Mouse (Mus musculus): ENCODE data around the gene Cyp24a1. TPM values are rescaled to one million over a fixed set of nuclear protein-coding genes. Genes with fewer than 3 reads are reported as not detected.
"Not testable (repeated sequence)": the region's sequence is repeated elsewhere in the genome, so short reads cannot be mapped to it uniquely, and the experiment has no call there.

The Cyp24a1 gene
- total RNA-seq, 2 experiments from 2014 or later, result not detected

DNA sequence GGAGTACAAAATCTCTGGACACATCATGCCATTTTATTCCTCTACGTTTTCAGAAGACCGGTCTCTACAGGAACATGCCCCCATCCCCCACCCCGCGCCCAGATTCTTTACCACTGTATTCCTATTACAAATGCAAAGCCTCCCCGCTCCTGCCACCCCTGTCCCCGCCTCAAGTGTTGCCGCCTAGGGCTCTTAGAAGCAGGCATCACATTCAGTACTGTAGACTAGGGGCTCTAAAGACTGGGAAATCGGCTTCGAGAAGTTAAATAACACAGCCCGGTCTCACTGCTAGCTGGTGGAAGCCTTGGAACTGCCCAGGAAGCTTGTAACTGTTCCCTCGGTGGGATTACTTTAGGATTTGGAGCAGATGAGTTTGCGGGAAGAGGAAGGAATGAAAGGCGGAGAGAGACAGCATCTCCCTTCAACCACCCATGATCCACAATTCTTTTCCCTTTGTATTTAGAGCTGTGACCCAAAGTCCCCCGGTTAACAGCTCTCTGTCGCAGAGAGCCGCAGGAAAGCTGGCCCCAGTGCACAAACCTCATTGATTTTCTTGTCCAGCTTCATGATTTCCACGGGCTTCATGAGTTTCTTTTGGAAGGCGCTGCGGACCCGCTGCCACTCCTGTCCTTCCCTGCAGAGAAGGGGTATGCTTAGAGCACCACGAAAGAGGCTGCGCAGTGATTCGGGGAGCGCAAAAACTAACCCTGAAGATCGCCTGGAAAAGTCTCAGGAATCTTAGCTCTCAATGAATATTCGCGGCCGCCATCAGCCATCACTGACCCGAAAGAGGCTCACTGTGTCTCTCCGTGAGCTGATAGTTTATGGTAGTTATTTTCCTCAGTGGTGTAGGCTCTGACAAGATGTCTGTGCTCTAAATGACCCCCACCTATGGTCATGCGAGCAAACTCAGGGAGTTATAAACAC lies 1.9 kb downstream of the Cyp24a1 start:
- no peak for DNase-seq

DNA sequence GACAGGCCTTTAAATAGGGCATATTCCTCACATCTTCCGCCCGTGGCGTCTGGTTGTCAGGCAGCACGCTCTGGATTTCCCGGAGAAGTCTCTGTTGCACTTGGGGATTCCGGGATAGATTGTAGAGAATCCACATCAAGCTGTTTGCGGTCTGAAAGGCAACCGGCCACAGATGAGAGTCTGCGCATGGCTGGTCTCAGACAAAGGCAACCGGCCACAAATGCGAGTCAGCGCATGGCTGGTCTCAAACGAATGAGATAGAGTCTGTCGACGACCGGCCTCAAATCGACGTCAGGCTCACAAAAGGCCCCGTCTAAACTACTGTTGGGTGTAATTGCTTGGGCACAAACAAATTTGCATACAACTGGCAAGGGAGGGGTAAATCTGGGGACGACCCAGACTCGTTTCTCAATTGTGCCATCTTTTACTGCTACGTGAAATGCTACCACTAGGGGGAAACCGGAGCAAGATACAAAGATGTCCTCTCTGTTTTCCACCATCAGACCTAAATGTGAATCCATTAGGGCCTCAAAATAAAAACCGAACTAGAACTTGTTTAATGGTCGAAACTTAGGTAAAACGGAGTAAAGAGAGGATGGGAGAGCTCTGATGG lies 8.9 kb downstream of the Cyp24a1 start:
- no peak for DNase-seq

DNA sequence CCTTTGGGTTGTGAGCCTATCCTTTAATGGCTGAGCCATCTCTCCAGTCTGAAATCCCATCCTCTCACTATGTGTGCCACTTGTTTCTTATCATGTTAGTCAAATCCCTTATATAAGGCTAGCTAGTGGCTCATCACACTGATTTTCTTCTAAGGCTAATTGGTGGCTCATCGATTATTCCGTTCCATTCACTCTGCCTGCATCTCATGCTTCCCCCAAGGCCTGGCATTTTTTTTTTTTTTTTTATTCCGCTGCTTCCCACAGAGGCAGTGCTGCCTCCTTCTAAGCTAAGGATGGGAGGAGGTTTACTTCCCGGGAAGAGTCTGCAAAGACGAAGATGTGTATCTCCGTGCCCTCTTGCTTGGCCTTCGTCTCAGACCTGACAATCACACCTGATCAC lies 9.7 kb downstream of the Cyp24a1 start:
- no peak for DNase-seq

DNA sequence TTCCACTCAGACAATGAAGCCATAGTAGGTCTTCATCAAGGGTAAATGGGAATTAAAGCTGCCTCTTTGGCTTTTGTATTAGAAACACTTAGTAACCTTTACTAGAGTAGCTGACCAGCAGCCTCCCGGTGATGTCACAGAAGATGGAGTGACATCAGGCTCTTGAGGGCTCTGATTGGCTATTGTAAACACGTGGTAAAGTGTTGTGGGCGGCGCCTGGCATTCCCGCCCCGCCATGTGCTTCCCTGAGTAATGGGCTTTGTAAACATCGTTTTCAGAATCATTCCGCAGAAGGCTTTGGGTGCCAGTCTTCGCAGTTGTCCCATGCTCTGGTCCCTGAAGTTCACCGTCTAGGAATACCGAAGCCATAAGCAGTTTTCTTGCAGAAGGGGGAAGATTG lies 13.0 kb downstream of the Cyp24a1 start:
- no peak for DNase-seq

DNA sequence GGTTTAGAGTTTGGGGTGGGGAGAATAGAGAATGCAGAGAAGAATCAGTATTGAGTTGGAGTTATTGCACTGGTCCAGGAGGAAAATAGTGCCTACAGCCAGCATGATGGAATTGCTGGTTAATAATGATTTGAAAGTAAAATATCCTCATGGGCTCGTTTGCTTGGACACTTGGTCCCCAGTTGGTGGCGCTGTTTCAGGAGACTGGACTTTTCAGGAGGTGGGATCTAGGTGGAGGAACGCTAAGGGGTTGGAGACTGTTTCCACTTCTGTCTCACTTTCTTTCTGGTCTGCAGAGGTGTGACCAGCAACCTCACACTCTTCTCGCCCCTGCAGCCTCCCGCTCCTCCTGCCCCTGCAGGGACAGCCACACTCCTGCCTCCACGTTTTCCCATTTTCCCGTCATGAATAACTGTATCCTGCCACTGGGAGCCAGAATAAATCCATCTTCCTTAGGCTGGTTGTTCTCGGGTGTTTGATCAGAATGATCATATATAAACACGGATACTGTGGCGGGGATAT lies 14.9 kb downstream of the Cyp24a1 start:
- no peak for DNase-seq

DNA sequence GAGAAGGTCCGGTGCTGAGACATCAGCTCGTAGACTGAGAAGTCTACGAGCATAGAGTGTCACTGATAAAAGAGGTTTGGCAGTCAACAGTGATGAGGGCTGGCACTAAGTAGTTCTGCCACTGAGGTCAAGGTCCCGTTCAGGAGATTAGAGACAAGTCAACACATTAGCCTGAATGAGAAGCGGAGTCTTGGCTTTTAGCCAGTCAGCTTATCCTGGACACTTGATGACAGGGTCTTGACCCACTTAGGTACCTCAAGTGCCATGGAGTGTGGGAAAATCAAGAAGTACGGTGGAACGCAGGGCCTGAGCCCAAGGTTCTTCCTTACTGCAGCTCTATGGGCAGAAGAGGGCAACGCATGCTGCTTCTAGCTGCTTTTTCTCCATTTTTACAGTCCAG lies 20.3 kb downstream of the Cyp24a1 start:
- DNase-seq, result no peak

DNA sequence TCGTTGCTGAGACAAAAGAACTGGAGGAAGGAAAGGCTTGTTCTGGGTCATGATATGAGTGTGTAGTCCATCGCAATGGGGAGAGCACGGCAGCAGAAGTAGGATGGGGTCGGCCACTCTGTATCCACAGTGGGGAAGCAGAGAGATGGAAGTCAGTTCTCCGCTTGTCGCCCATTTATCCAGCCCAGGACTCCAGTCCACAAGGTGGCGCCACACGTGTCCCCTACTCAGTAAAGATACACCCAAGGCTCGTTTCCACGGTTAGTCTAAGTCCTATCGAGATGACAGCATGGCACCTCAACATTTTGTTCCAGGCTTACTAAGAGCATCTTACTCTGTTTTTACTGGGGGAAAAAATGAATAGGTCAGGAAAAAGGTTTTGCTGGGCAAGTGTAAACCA lies 20.7 kb downstream of the Cyp24a1 start:
- no peak for DNase-seq

DNA sequence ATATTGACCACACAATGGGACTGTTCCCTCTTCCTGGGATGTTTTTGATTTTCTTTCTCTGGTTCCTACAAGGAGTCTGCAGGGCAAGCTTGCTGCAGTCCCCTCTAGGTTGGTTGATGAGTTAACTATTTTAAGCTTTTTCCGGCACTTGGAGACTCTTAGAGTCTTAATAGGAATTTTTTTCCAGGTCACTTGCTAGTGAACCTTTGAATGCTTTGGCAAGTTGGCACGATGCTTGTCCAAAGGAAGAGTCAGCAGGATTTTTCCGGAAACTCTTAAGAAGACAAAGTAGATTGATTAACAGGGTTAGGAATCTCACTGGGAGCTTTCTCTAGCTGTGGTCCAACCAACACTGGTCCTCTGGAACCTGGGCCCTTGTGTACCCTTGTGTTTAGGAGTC lies 21.8 kb downstream of the Cyp24a1 start:
- no peak for DNase-seq

DNA sequence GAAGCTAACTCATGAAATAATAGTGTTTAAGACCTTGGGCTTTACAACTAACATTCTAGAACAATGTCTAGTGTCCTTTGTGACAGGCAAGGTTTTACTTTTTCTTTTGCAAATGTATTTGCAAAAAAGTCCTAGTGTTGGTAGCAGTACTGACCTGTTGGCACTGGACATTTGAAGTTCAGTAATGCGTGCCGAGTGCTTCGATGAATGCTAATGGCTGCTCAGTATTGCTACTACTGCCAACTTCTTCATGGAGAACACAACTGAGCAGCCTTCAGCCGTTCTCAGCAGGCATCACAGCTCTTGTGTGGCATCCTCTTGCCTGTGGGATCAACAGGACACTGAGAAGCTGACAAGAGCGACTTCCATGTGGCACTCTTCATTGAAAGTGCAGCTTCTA lies 22.8 kb downstream of the Cyp24a1 start:
- no peak for DNase-seq

DNA sequence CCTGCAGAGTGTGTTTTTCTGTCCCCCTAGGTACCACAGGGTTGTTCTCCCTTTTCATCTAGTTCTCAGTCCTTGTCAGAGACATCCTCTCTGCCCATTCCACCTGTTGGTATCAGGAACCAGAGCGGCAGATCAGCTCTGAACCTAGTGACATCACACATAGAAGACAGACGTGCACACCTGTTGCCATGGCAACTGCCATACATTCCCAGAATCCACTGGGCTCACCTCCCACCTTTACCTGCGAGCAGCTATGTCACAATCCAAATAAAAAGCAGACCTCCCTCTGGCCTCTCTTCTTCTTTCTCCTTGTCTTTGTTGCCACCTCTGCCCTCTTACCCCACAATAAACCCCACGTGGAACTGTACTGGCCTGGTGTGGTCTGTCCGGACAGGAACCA lies 26.4 kb downstream of the Cyp24a1 start:
- no peak for DNase-seq

DNA sequence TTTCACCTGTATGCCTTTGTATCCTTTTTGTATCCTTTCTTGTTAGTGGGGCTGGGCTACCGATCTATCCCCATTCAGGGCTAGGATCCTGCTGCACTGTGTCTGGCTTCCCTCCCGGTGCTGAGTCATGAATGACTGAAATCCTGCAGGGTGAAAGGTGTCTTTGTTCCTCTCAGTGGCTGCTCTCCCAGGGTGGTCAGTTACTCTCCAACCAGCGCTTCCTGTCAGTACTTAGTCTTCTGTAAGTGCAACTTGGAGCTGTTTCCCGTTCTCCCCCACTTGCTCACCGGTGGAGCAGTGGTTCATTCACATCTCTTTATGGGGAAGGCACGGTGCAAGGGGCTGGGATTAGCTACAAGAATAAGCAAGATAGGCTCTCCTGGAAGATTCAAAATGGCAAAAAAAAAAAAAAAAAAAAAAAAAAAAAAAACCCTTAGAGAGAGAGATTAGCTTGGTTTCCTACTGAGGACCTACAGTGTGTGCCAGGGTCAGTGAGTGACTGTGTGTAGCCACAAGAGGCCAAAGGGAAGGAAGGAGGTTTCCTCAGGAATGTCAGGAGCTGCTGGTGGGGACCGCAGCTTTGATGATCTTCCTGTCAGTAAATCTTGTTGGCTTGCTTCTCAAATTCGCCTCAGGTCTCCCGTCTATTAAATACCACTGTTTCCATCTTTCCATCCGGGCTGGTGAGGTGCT lies 27.2 kb downstream of the Cyp24a1 start:
- DNase-seq, result peak; percentile 32

DNA sequence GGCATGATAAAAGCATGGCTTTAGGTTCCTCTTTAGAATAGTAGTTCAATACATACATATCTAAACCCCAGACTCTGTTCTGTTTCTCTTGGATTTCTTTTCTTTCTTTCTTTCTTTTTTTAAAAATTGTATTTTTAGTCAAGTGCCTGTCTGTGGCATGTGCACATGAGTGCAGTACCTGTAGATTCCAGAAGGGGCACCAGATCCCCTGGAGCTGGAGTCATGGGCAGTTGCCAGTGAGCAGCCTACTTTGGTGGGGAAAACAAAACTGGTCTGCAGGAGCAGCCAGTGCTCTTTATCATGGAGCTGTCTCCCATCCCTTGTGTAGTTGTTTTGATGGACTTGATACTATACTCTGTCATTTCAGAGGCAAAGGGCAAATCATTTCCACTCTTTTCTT lies 28.9 kb downstream of the Cyp24a1 start:
- no peak for DNase-seq

DNA sequence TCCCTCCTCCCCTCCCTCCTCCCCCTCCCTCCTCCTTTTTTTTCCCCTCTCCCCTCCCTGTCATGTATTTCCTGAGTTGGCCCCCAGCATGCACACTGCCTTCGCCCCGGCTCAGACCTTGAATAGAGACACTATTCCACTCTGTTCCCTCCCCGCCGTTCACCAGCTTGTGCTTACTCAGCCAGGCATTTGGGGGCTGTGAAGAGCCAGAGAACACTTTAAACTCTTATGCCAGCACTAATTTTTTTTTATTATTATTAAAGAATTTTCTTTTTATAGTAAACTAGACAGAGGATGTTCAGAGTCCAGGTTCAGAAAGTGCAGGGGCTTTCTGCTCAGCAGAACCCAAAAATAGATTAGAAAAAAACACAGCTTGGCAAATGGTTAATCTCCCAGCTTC lies 32.1 kb downstream of the Cyp24a1 start:
- DNase-seq, result no peak

DNA sequence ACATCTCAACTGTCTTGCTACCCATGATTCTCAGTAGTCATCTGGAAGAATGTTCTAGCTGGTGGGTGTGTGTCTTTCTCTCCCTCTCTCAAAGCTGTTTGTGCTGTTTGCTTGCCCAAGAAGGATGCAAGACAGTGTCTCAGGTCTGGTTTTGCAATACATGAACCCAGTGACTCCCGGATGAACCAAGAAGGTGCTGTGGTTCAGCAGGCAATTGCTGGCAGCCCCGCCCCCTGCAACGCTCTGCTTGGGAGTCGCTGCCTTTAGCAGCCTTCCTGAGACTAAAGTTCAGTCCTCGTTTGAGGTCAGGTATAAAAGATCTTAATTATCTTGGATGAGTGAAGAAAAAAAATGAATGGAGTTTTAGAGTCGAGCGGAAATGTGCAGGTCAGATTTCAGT lies 35.3 kb downstream of the Cyp24a1 start:
- no peak for DNase-seq

DNA sequence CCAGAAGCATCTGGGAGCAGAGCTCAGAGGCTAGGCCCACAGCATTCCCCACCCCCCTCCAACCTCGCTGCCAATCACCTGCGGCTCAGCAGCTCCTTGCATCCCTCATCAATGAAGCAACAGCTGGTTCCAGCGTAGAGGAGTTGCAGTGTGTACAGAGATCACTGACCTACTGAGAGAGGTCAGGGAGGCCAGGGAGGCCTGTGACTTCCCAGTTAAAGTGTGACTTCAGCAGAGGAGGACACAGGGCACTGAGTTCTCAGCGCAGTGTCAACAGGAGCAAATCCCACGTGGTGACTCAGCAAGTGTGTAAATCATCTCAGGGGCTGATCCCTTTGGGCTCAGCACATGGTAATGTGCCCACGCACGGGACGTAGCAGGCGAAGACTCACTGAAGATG lies 37.1 kb downstream of the Cyp24a1 start:
- DNase-seq, result no peak

DNA sequence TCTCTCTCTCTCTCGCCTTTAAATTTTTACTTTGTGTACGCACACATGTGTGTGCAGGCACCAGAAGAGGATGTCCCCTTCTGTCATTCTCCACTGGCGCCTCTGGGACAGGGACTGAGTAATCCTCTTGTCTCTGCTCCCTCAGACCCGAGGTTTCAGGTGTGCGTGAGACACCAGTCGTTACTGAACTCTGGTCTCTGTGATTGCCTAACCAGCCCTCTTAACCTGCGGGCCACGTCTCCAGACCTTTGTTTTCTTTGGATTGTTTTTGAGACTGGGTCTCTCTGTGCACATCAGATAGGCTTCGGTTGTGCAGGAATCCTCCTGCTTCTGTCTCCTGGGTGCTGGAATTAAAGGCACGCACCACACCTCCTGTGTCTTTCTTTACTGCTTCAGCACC lies 37.8 kb downstream of the Cyp24a1 start:
- no peak for DNase-seq

DNA sequence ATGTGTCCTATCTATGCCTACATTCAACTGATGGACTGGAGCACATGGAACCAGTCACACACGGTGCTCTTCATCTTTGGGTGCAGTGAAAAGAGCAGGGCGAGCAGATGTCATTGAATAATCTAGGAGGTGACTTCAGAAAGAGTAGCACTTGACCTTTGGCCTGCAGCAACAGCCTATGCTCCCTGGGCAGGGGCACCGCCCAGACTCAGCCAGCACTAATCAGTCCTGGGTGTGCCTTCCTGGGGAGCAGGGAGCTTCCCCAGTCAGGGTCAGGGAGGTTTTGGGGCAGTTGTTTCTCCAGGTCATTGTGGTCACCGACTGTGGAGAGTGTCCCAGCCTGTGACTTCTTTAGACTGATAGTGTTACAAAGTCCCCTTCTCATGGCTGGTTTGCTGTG lies 43.1 kb downstream of the Cyp24a1 start:
- DNase-seq, result not testable (repeated sequence)

DNA sequence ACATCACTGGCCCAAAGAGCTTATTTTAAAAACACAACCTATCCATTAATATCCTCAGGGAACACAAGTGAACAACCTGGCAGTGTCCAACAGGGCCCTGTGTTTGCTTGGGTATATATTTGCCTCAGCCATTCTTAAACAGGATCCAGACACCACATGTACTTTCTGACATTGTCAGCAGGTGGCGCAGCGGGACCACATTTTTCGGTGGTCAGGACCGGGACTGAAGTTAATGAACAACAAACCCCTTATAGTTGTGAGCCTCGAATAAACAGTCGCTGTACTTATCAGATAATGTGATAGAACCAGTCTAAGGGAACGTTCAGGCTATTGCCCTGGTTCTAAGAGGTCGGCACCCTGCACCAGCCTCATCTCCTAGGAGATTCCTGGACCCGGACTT lies 46.0 kb downstream of the Cyp24a1 start:
- DNase-seq, result peak; percentile 58 to 65

DNA sequence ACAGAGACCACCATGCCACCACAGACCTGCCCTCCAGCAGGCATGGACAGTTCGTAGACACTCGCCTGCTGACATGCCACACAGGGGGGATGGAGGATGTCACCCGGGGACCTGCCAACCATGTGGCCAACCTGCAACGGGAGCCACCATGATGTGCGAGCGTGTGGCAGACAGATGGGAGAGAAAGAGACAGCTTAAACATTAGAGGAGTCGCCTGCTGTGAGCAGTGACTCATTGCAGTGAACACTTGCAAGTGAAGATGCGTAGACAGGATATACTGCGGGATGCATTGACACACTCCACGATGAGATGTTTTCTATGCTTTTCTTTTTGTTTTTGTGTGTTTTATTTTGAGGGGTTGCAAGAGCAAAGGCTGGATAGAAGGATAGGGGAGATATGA lies 49.3 kb downstream of the Cyp24a1 start:
- DNase-seq, result peak; percentile 3 to 4

DNA sequence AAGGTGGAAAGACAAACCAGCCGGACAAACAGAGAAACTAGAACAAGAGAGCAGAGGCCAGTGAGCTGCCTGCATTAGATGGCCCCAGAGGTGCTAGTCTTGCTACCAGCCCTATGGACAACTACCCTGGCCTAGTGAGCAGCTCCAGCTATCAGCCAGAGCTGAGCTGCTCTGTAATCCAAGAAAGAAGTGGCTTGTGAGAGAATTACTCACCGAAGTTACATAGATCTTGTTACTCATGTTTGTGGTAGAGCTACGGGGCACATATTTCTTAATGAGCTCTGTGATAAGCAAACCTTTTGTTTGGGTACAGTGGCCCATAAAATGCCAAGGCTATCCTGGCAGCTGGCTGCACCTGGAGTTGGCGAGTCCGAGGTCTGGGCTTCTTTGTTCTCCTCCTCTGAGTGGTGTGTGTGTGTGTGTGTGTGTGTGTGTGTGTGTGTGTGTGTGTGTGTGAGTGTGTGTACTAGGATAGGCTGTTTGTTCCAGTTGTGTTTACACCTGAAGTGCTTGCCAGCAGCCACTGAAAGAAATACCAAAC lies 50.0 kb downstream of the Cyp24a1 start:
- DNase-seq, result no peak

DNA sequence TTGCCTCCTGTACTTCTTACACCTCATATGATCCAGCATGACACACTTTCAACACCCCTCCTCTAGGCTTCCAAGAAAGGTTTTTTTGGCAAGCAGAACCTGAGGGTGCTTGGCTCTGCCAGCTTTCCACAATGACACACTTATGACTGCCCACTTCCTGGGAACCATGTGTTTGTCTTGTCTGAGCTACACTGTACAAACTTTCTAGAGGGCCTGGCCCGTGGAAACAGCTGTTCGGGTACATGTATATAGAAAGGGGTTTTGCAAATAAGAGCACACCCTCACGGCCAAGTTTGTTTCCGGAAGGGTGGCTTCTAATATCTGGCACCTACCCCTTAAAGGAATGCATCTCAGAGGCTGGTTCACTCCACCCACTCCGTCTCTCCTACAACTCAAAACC lies 51.1 kb downstream of the Cyp24a1 start:
- DNase-seq, result no peak

DNA sequence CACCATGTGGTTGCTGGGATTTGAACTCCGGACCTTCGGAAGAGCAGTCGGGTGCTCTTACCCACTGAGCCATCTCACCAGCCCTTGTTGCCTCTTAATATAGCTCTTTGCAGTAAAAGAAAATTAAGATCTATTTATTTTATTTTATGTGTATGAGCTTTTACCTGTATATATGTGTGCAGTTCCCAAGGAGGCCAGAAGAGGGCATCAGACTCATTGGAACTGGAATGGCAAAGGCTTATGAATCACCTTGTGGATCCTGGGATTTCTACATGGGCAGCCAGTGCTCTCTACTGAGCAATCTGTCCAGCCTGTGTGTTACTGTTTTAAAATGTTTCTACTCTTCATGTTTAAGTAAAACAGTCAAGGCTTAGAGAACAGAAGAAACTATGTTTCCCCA lies 54.4 kb downstream of the Cyp24a1 start:
- DNase-seq, result no peak

DNA sequence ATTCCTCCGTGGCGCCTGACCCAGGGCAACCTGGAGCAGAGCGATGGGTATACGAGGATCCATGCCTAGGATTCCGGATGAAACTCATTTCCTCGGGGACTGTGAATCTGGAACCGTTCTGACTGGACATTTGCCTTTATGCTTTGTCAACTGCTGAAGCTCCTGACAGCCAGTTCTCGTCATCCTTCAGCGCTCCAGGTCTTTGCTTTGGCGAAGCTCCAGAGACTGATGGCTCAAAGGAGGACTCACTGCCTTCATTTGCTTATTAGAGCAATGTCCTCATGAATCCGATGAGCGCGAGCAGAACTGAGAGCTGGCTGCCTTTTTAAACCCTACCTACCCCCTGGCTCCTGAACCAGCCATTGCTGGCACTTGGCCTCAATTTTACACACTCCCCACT lies 58.2 kb downstream of the Cyp24a1 start:
- no peak for DNase-seq
